Mouse (Mus musculus): ENCODE data around the gene Pcdh9. TPM values are rescaled to one million over a fixed set of nuclear protein-coding genes. Genes with fewer than 3 reads are reported as not detected.

Gene Pcdh9
- polyA plus RNA-seq, 1 experiment from 2014 or later: 6.3 TPM

GRCm38 (mm10) chr14:93498813-93499690 is 391.4 kb downstream of the Pcdh9 start:
- ATAC-seq (replicated peaks; ENCODE audit: extremely low read depth, insufficient read depth, low FRiP score): no peak; the same call in 1 of the 2 replicates
- Histone ChIP-seq H3K9me3 (replicated peaks; ENCODE audit: control insufficient read depth, low read length) (no peaks in the 10 kb centered on the region), H3K4me1 (ENCODE audit: control insufficient read depth, insufficient read depth, low read length) (no peaks in the 10 kb centered on the region), H3K27me3 (ENCODE audit: control insufficient read depth, insufficient read depth, low read length) (no peaks in the 10 kb centered on the region), H3K4me3 (ENCODE audit: low read length) (no peak overlapping the region), H3K27ac (ENCODE audit: low read length) (no peak overlapping the region), H3K36me3 (ENCODE audit: control insufficient read depth, insufficient read depth) (no peaks in the 10 kb centered on the region), H3K4me2 (ENCODE audit: low read depth, low read length) (peak overlapping the region; percentile 15; the same call in 1 of the 2 replicates), H3K9ac (ENCODE audit: low read length) (no peak overlapping the region)
- 37% methylated on average over 13 of the region's 13 CpGs for WGBS

- H3K4me2 ChIP-seq (ENCODE audit: low read depth, low read length): no peak overlapping the region
- H3K4me3 ChIP-seq (ENCODE audit: low read length): no peak overlapping the region
- no peaks in the 10 kb centered on the region for H3K9me3 ChIP-seq (replicated peaks; ENCODE audit: control insufficient read depth, low read length)
- H3K36me3 ChIP-seq (ENCODE audit: control insufficient read depth, insufficient read depth): no peaks in the 10 kb centered on the region
- no peak overlapping the region for H3K27ac ChIP-seq (ENCODE audit: low read length)
- peaks cover 6% of the 10 kb centered on the region for H3K4me1 ChIP-seq (ENCODE audit: control insufficient read depth, insufficient read depth, low read length)
- no peak for ATAC-seq (replicated peaks; ENCODE audit: extremely low read depth, insufficient read depth, low FRiP score)
- no peak overlapping the region for H3K9ac ChIP-seq (ENCODE audit: low read length)
- WGBS: 27% methylated on average over 2 of the region's 2 CpGs
- H3K27me3 ChIP-seq (ENCODE audit: control insufficient read depth, insufficient read depth, low read length): no peaks in the 10 kb centered on the region
These were observed 415.5 kb downstream of the Pcdh9 start for GRCm38 (mm10) chr14:93474991-93475390.

GRCm38 (mm10) chr14:93472494-93472893 is 418.0 kb downstream of the Pcdh9 start:
- ATAC-seq (replicated peaks; ENCODE audit: extremely low read depth, insufficient read depth, low FRiP score): no peak
- Histone ChIP-seq H3K4me2 (ENCODE audit: low read depth, low read length) (no peak overlapping the region), H3K27ac (ENCODE audit: low read length) (no peak overlapping the region), H3K9me3 (replicated peaks; ENCODE audit: control insufficient read depth, low read length) (no peaks in the 10 kb centered on the region), H3K4me1 (ENCODE audit: control insufficient read depth, insufficient read depth, low read length) (peaks cover 6% of the 10 kb centered on the region), H3K9ac (ENCODE audit: low read length) (no peak overlapping the region), H3K4me3 (ENCODE audit: low read length) (no peak overlapping the region), H3K27me3 (ENCODE audit: control insufficient read depth, insufficient read depth, low read length) (no peaks in the 10 kb centered on the region), H3K36me3 (ENCODE audit: control insufficient read depth, insufficient read depth) (no peaks in the 10 kb centered on the region)
- WGBS: 80% methylated on average over 8 of the region's 8 CpGs

DNA sequence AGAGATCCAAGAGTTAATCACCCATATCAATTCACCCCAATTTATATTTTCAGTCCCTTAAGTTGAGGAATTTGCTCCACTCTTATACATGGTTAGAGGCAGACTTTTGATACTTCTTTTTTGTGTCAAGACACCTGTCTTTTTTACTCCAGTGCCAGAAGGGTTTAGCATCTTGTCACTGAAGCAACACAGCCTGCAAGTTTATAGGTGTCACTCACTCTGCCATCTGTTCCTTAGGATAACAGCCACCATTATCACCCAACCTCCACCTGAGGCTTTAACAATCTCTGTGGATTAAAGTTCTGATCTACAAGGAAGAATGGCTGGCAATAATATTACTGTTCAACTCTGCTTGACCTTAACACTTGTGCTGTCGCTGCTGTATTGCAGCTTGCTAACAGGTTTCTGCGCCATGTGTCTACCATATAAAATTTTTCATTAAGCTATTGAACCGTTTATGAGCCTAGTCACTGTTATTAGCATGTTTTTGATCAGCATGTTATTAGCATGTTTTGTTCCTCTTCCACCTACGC is 427.1 kb downstream of the Pcdh9 start:
- no peaks in the 10 kb centered on the region for H3K9me3 ChIP-seq (replicated peaks; ENCODE audit: control insufficient read depth, low read length)
- H3K4me2 ChIP-seq (ENCODE audit: low read depth, low read length): no peak overlapping the region
- H3K27me3 ChIP-seq (ENCODE audit: control insufficient read depth, insufficient read depth, low read length): no peaks in the 10 kb centered on the region
- ATAC-seq (replicated peaks; ENCODE audit: extremely low read depth, insufficient read depth, low FRiP score): no peak
- 85% methylated on average over 4 of the region's 4 CpGs for WGBS
- no peak overlapping the region for H3K27ac ChIP-seq (ENCODE audit: low read length)
- H3K4me3 ChIP-seq (ENCODE audit: low read length): no peak overlapping the region
- H3K9ac ChIP-seq (ENCODE audit: low read length): no peak overlapping the region
- H3K36me3 ChIP-seq (ENCODE audit: control insufficient read depth, insufficient read depth): no peaks in the 10 kb centered on the region
- no peaks in the 10 kb centered on the region for H3K4me1 ChIP-seq (ENCODE audit: control insufficient read depth, insufficient read depth, low read length)

DNA sequence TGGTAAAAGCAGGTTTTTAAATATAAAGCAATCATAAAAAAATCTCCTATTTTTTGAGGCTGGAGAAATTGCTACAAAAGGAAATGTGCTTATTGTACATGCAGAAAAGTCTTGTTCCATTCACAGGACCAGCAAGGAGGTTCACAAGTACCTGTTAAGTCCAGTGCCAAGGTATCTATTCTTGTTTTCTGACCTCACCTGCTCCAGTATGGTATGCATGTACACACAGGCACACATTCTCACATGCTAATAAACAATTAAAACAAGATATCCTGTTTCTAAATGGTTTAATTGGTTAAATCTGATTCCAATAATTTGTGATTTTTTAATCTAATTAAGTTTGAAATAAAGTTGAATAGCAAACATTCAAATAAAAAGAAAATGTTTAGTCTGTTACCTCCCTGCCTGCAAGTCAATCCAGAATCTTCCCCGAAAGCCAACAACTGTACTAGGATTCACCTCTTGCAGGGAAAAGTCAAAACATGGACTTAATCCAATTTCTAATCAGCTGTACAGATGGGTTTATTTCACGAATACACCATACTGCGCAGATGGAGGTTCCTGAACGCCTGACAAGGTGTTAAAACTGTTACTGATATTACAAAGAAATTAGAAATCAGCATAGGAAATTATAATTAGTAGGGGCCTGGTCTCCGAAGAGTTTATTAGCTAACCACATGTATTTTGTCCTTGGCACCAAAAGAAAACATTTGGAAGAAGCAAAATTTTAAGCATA is 439.4 kb downstream of the Pcdh9 start:
- no peak overlapping the region for H3K4me2 ChIP-seq (ENCODE audit: low read depth, low read length)
- H3K27ac ChIP-seq (ENCODE audit: low read length): no peak overlapping the region
- H3K27me3 ChIP-seq (ENCODE audit: control insufficient read depth, insufficient read depth, low read length): no peaks in the 10 kb centered on the region
- no peak overlapping the region for H3K4me3 ChIP-seq (ENCODE audit: low read length)
- no peak for ATAC-seq (replicated peaks; ENCODE audit: extremely low read depth, insufficient read depth, low FRiP score)
- no peaks in the 10 kb centered on the region for H3K4me1 ChIP-seq (ENCODE audit: control insufficient read depth, insufficient read depth, low read length)
- H3K9me3 ChIP-seq (replicated peaks; ENCODE audit: control insufficient read depth, low read length): no peaks in the 10 kb centered on the region
- WGBS: 75% methylated on average over 5 of the region's 5 CpGs
- no peak overlapping the region for H3K9ac ChIP-seq (ENCODE audit: low read length)
- H3K36me3 ChIP-seq (ENCODE audit: control insufficient read depth, insufficient read depth): no peaks in the 10 kb centered on the region

- Histone ChIP-seq H3K4me2 (ENCODE audit: low read depth, low read length) (no peak overlapping the region), H3K36me3 (ENCODE audit: control insufficient read depth, insufficient read depth) (no peaks in the 10 kb centered on the region), H3K9me3 (replicated peaks; ENCODE audit: control insufficient read depth, low read length) (no peaks in the 10 kb centered on the region), H3K27me3 (ENCODE audit: control insufficient read depth, insufficient read depth, low read length) (no peaks in the 10 kb centered on the region), H3K27ac (ENCODE audit: low read length) (no peak overlapping the region), H3K4me1 (ENCODE audit: control insufficient read depth, insufficient read depth, low read length) (no peaks in the 10 kb centered on the region), H3K4me3 (ENCODE audit: low read length) (no peak overlapping the region), H3K9ac (ENCODE audit: low read length) (no peak overlapping the region)
- no peak for ATAC-seq (replicated peaks; ENCODE audit: extremely low read depth, insufficient read depth, low FRiP score)
- 77% methylated on average over 2 of the region's 2 CpGs for WGBS
These were observed 448.6 kb downstream of the Pcdh9 start for GRCm38 (mm10) chr14:93441852-93442251.

DNA sequence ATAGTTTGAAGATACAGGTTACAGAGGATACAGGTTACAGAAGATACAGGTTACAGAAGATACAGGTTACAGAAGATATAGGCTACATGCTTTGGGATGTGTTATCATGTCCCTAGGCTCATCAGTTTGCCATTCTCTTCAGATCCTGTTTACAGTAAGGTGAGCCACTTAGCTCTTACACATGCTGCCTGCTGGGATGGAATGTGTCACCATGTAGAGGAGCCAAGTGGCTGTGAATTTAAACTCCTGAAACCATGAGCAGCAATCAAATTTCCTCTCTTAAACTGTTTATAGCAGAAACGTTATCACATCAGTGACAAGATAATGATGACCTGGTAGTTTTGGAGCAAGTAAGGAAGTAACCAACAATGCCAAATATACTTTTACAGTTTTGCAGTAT is 453.3 kb downstream of the Pcdh9 start:
- H3K4me3 ChIP-seq (ENCODE audit: low read length): no peak overlapping the region
- no peaks in the 10 kb centered on the region for H3K4me1 ChIP-seq (ENCODE audit: control insufficient read depth, insufficient read depth, low read length)
- H3K4me2 ChIP-seq (ENCODE audit: low read depth, low read length): no peak overlapping the region
- no peak overlapping the region for H3K27ac ChIP-seq (ENCODE audit: low read length)
- H3K27me3 ChIP-seq (ENCODE audit: control insufficient read depth, insufficient read depth, low read length): no peaks in the 10 kb centered on the region
- no peaks in the 10 kb centered on the region for H3K36me3 ChIP-seq (ENCODE audit: control insufficient read depth, insufficient read depth)
- ATAC-seq (replicated peaks; ENCODE audit: extremely low read depth, insufficient read depth, low FRiP score): no peak
- no peak overlapping the region for H3K9ac ChIP-seq (ENCODE audit: low read length)
- no peaks in the 10 kb centered on the region for H3K9me3 ChIP-seq (replicated peaks; ENCODE audit: control insufficient read depth, low read length)
- 28% methylated on average over 1 of the region's 1 CpGs for WGBS

GRCm38 (mm10) chr14:93416752-93417151 is 473.7 kb downstream of the Pcdh9 start:
- no peaks in the 10 kb centered on the region for H3K4me1 ChIP-seq (ENCODE audit: control insufficient read depth, insufficient read depth, low read length)
- no peaks in the 10 kb centered on the region for H3K27me3 ChIP-seq (ENCODE audit: control insufficient read depth, insufficient read depth, low read length)
- no peaks in the 10 kb centered on the region for H3K9me3 ChIP-seq (replicated peaks; ENCODE audit: control insufficient read depth, low read length)
- ATAC-seq (replicated peaks; ENCODE audit: extremely low read depth, insufficient read depth, low FRiP score): no peak
- no peak overlapping the region for H3K27ac ChIP-seq (ENCODE audit: low read length)
- no peaks in the 10 kb centered on the region for H3K36me3 ChIP-seq (ENCODE audit: control insufficient read depth, insufficient read depth)
- no peak overlapping the region for H3K9ac ChIP-seq (ENCODE audit: low read length)
- 63% methylated on average over 3 of the region's 3 CpGs for WGBS
- H3K4me2 ChIP-seq (ENCODE audit: low read depth, low read length): no peak overlapping the region
- no peak overlapping the region for H3K4me3 ChIP-seq (ENCODE audit: low read length)

GRCm38 (mm10) chr14:93415496-93415895 is 475.0 kb downstream of the Pcdh9 start:
- Histone ChIP-seq H3K9ac (ENCODE audit: low read length) (no peak overlapping the region), H3K36me3 (ENCODE audit: control insufficient read depth, insufficient read depth) (no peaks in the 10 kb centered on the region), H3K27me3 (ENCODE audit: control insufficient read depth, insufficient read depth, low read length) (no peaks in the 10 kb centered on the region), H3K9me3 (replicated peaks; ENCODE audit: control insufficient read depth, low read length) (no peaks in the 10 kb centered on the region), H3K4me2 (ENCODE audit: low read depth, low read length) (no peak overlapping the region), H3K4me1 (ENCODE audit: control insufficient read depth, insufficient read depth, low read length) (no peaks in the 10 kb centered on the region), H3K27ac (ENCODE audit: low read length) (no peak overlapping the region), H3K4me3 (ENCODE audit: low read length) (no peak overlapping the region)
- ATAC-seq (replicated peaks; ENCODE audit: extremely low read depth, insufficient read depth, low FRiP score): no peak
- WGBS: 81% methylated on average over 2 of the region's 2 CpGs
